Mouse (Mus musculus) limb, embryonic 10.5 days (tissue): Measurements from ENCODE around the gene Apoa4. TPM values are rescaled to one million over a fixed set of nuclear protein-coding genes. Genes with fewer than 3 reads are reported as not detected.

Experiments used
- DNase-seq: peaks from one replicate; pipeline ENCODE4 v3.0.0-alpha.2; 2017; ENCODE audit warnings: low spot score
- H3K27ac ChIP-seq: fragments of 300-500 bp; sonication (generic); 2 replicates; pipeline ENCODE4 v1.5.1; 2016; ENCODE audit warnings: mild to moderate bottlenecking
- H3K27me3 ChIP-seq: fragments of 300-500 bp; sonication (generic); 2 replicates; pipeline ENCODE4 v1.6.1; 2016; ENCODE audit warnings: low read depth, mild to moderate bottlenecking; ENCODE audit not compliant: poor library complexity, severe bottlenecking
- H3K36me3 ChIP-seq: fragments of 300-500 bp; sonication (generic); 2 replicates; pipeline ENCODE4 v1.6.1; 2016; ENCODE audit warnings: mild to moderate bottlenecking, moderate library complexity
- H3K4me1 ChIP-seq: fragments of 300-500 bp; sonication (generic); 2 replicates; pipeline ENCODE4 v1.6.1; 2016
- H3K4me3 ChIP-seq: fragments of 300-500 bp; sonication (generic); 2 replicates; pipeline ENCODE4 v1.5.1; 2016; ENCODE audit warnings: mild to moderate bottlenecking, moderate library complexity
- H3K9me3 ChIP-seq: fragments of 300-500 bp; sonication (generic); replicated peaks from 2 replicates; pipeline ENCODE4 v1.6.1; 2016; ENCODE audit warnings: mild to moderate bottlenecking
- WGBS: fragments of 180-500 bp; shearing (Covaris S2); methylation state at CpG from one replicate; pipeline ENCODE4 v1.1.7; 2016; 5-methylcytosine and 5-hydroxymethylcytosine counted together
- polyA plus RNA-seq: library from polyadenylated mRNA; unstranded; fragments of >200 nt; fragmentation: Nextera tagmentation; extraction: Ambion mirVana; gene quantifications from 2 replicates; pipeline ENCODE4 v1.2.1, GENCODE M21; 2016

The Apoa4 gene
- 0.13 TPM in 1 of 2 replicates, not detected in the other for polyA plus RNA-seq

GRCm38 (mm10) chr9:46240526-46241153 lies at the start of gene Apoa4:
Gene Apoa4 (plus strand): TSS chr9:46240696.
- H3K4me3 ChIP-seq = no peak within 1 kb of the TSS
- no peak within 1 kb of the TSS for H3K27ac ChIP-seq
- no peaks in the 10 kb centered on the region for H3K9me3 ChIP-seq
- 69% methylated on average over 7 of the region's 7 CpGs for WGBS
- H3K36me3 ChIP-seq = no peaks in the 10 kb centered on the region
- peaks cover 26% of the 10 kb centered on the region for H3K4me1 ChIP-seq
- no peak for DNase-seq
- H3K27me3 ChIP-seq = no peaks in the 10 kb centered on the region

GRCm38 (mm10) chr9:46191234-46191633 lies 49.3 kb upstream of the Apoa4 start:
- H3K27me3 ChIP-seq = no peaks in the 10 kb centered on the region
- peaks cover 3% of the 10 kb centered on the region; the same call in 1 of the 2 replicates for H3K4me1 ChIP-seq
- DNase-seq = no peak
- 74% methylated on average over 8 of the region's 8 CpGs for WGBS
- H3K27ac ChIP-seq = no peak overlapping the region
- H3K9me3 ChIP-seq = no peaks in the 10 kb centered on the region
- peaks cover 28% of the 10 kb centered on the region for H3K36me3 ChIP-seq
- no peak overlapping the region for H3K4me3 ChIP-seq

- H3K27ac ChIP-seq = no peak overlapping the region
- H3K36me3 ChIP-seq = peaks cover 31% of the 10 kb centered on the region
- H3K9me3 ChIP-seq = no peaks in the 10 kb centered on the region
- no peak for DNase-seq
- peaks cover 3% of the 10 kb centered on the region; the same call in 1 of the 2 replicates for H3K4me1 ChIP-seq
- no peaks in the 10 kb centered on the region for H3K27me3 ChIP-seq
- no peak overlapping the region for H3K4me3 ChIP-seq
- 52% methylated on average over 1 of the region's 1 CpGs for WGBS
Observed at GRCm38 (mm10) chr9:46191644-46192043, 48.9 kb upstream of the Apoa4 start.

- H3K27ac ChIP-seq = no peak overlapping the region
- DNase-seq = no peak
- no peaks in the 10 kb centered on the region for H3K9me3 ChIP-seq
- H3K27me3 ChIP-seq = no peaks in the 10 kb centered on the region
- 93% methylated on average over 6 of the region's 6 CpGs for WGBS
- H3K4me1 ChIP-seq = peaks cover 3% of the 10 kb centered on the region; the same call in 1 of the 2 replicates
- peaks cover 35% of the 10 kb centered on the region for H3K36me3 ChIP-seq
- H3K4me3 ChIP-seq = no peak overlapping the region
Observed at GRCm38 (mm10) chr9:46192642-46193041, 47.9 kb upstream of the Apoa4 start.

GRCm38 (mm10) chr9:46194809-46195208 lies 45.7 kb upstream of the Apoa4 start:
- H3K27ac ChIP-seq = no peak overlapping the region
- no peaks in the 10 kb centered on the region for H3K27me3 ChIP-seq
- no peak overlapping the region for H3K4me3 ChIP-seq
- no peaks in the 10 kb centered on the region for H3K9me3 ChIP-seq
- 82% methylated on average over 9 of the region's 9 CpGs for WGBS
- H3K36me3 ChIP-seq = peaks cover 57% of the 10 kb centered on the region
- DNase-seq = no peak
- H3K4me1 ChIP-seq = no peaks in the 10 kb centered on the region

- Histone ChIP-seq H3K36me3 (peaks cover 76% of the 10 kb centered on the region), H3K27ac (no peak overlapping the region), H3K4me3 (no peak overlapping the region), H3K9me3 (no peaks in the 10 kb centered on the region), H3K4me1 (no peaks in the 10 kb centered on the region), H3K27me3 (no peaks in the 10 kb centered on the region)
- 82% methylated on average over 12 of the region's 12 CpGs for WGBS
- DNase-seq = no peak
Observed at GRCm38 (mm10) chr9:46196699-46197169, 43.8 kb upstream of the Apoa4 start.

- Histone ChIP-seq H3K4me3 (no peak overlapping the region), H3K27me3 (no peaks in the 10 kb centered on the region), H3K9me3 (no peaks in the 10 kb centered on the region), H3K36me3 (peaks cover 91% of the 10 kb centered on the region), H3K27ac (no peak overlapping the region), H3K4me1 (no peaks in the 10 kb centered on the region)
- no peak for DNase-seq
- WGBS = 93% methylated on average over 9 of the region's 9 CpGs
Observed at GRCm38 (mm10) chr9:46198461-46198860, 42.0 kb upstream of the Apoa4 start.

GRCm38 (mm10) chr9:46198936-46199335 lies 41.6 kb upstream of the Apoa4 start:
- Histone ChIP-seq H3K4me1 (no peaks in the 10 kb centered on the region), H3K4me3 (no peak overlapping the region), H3K27me3 (no peaks in the 10 kb centered on the region), H3K27ac (no peak overlapping the region), H3K9me3 (no peaks in the 10 kb centered on the region), H3K36me3 (peaks cover 92% of the 10 kb centered on the region)
- 91% methylated on average over 7 of the region's 7 CpGs for WGBS
- no peak for DNase-seq

GRCm38 (mm10) chr9:46199609-46200008 lies 40.9 kb upstream of the Apoa4 start:
- DNase-seq = no peak
- Histone ChIP-seq H3K27me3 (no peaks in the 10 kb centered on the region), H3K9me3 (no peaks in the 10 kb centered on the region), H3K36me3 (peaks cover 92% of the 10 kb centered on the region), H3K4me3 (no peak overlapping the region), H3K4me1 (no peaks in the 10 kb centered on the region), H3K27ac (no peak overlapping the region)
- 90% methylated on average over 2 of the region's 2 CpGs for WGBS

GRCm38 (mm10) chr9:46206834-46207500 lies 33.5 kb upstream of the Apoa4 start:
- Histone ChIP-seq H3K4me3 (no peak overlapping the region), H3K9me3 (no peaks in the 10 kb centered on the region), H3K27me3 (no peaks in the 10 kb centered on the region), H3K27ac (peak overlapping the region; percentile 26; the same call in 1 of the 2 replicates), H3K36me3 (peaks cover 89% of the 10 kb centered on the region), H3K4me1 (peaks cover 25% of the 10 kb centered on the region)
- 85% methylated on average over 10 of the region's 10 CpGs for WGBS
- no peak for DNase-seq

- whole genome bisulfite sequencing = 84% methylated on average over 6 of the region's 6 CpGs
- DNase-seq = no peak
- Histone ChIP-seq H3K4me1 (peaks cover 25% of the 10 kb centered on the region), H3K4me3 (no peak overlapping the region), H3K27ac (peak overlapping the region; percentile 63; the same call in 1 of the 2 replicates), H3K27me3 (no peaks in the 10 kb centered on the region), H3K9me3 (no peaks in the 10 kb centered on the region), H3K36me3 (peaks cover 89% of the 10 kb centered on the region)
Observed at GRCm38 (mm10) chr9:46207501-46207869, 33.0 kb upstream of the Apoa4 start.

GRCm38 (mm10) chr9:46208401-46208974 lies 32.0 kb upstream of the Apoa4 start:
- no peaks in the 10 kb centered on the region for H3K9me3 ChIP-seq
- no peak overlapping the region for H3K4me3 ChIP-seq
- H3K27ac ChIP-seq = peak overlapping the region; percentile 66
- peak; percentile 42 for DNase-seq
- H3K36me3 ChIP-seq = peaks cover 92% of the 10 kb centered on the region
- WGBS = 86% methylated on average over 13 of the region's 13 CpGs
- peaks cover 25% of the 10 kb centered on the region for H3K4me1 ChIP-seq
- H3K27me3 ChIP-seq = no peaks in the 10 kb centered on the region

GRCm38 (mm10) chr9:46210473-46210872 lies 30.0 kb upstream of the Apoa4 start:
- H3K27ac ChIP-seq = no peak overlapping the region
- H3K27me3 ChIP-seq = no peaks in the 10 kb centered on the region
- H3K36me3 ChIP-seq = peaks cover 94% of the 10 kb centered on the region
- peaks cover 29% of the 10 kb centered on the region for H3K4me1 ChIP-seq
- no peaks in the 10 kb centered on the region for H3K9me3 ChIP-seq
- 91% methylated on average over 12 of the region's 12 CpGs for WGBS
- no peak overlapping the region for H3K4me3 ChIP-seq
- no peak for DNase-seq
